ENCODE assay signal across 8 mouse cellular contexts in genomic region chr14:33250215-33250939, GRCm38 (mm10). TPM values are rescaled to one million over a fixed set of nuclear protein-coding genes. Genes with fewer than 3 reads are reported as not detected.
DNase-seq lines count a peak whose midpoint lies in the region; ATAC-seq and TF ChIP-seq lines count a peak whose summit lies in the region.

No protein-coding gene starts in this region.

- H3K9ac ChIP-seq in hindbrain, postnatal 0 days (replicated peaks; ENCODE audit: low read length) = no peak overlapping the region
- no peak overlapping the region for H3K9ac ChIP-seq in liver, embryonic 15.5 days
- H3K9ac ChIP-seq in neural tube, embryonic 11.5 days (ENCODE audit: low read length) = peak overlapping the region; percentile 45; the same call in 1 of the 2 replicates

- 0 out of 2 replicates have a peak, but pooled peaks have one; percentile 28 for ATAC-seq in frontal cortex, adult (ENCODE audit: low TSS enrichment)
- peak; percentile 46 for ATAC-seq in hindbrain, postnatal 0 days
- ATAC-seq in liver, embryonic 15.5 days (ENCODE audit: insufficient read depth) = no peak
- 0 out of 2 replicates have a peak, but pooled peaks have one; percentile 45 for ATAC-seq in neural tube, embryonic 11.5 days (ENCODE audit: insufficient read depth, low FRiP score, low TSS enrichment)

- H3K4me1 ChIP-seq in hindbrain, postnatal 0 days (ENCODE audit: insufficient read depth, low read length) = peaks cover 13% of the 10 kb centered on the region
- peaks cover 7% of the 10 kb centered on the region; the same call in 1 of the 2 replicates for H3K4me1 ChIP-seq in liver, embryonic 15.5 days (replicated peaks)
- H3K4me1 ChIP-seq in neural tube, embryonic 11.5 days (ENCODE audit: control insufficient read depth, insufficient read depth, low read length) = peaks cover 10% of the 10 kb centered on the region

- H3K4me3 ChIP-seq in hindbrain, postnatal 0 days (ENCODE audit: low read length) = peak overlapping the region; percentile 34
- H3K4me3 ChIP-seq in liver, embryonic 15.5 days (replicated peaks) = peak overlapping the region; percentile 29
- peak overlapping the region; percentile 33 for H3K4me3 ChIP-seq in neural tube, embryonic 11.5 days (ENCODE audit: low read depth, low read length)

- no peaks in the 10 kb centered on the region for H3K36me3 ChIP-seq in hindbrain, postnatal 0 days (ENCODE audit: insufficient read depth, low read length)
- H3K36me3 ChIP-seq in liver, embryonic 15.5 days (replicated peaks) = no peaks in the 10 kb centered on the region
- no peaks in the 10 kb centered on the region; the same call in 1 of the 2 replicates for H3K36me3 ChIP-seq in neural tube, embryonic 11.5 days (ENCODE audit: control insufficient read depth, insufficient read depth, low read length)

- DNase-seq in frontal cortex, postnatal 14 days (ENCODE audit: low spot score in 2 of 2) = no peak
- peak; percentile 29 to 52 for DNase-seq in cerebellum, postnatal 10 days
- DNase-seq in gastrocnemius, postnatal 10 days = peak; percentile 21
- DNase-seq in hindbrain, postnatal 0 days (ENCODE audit: low spot score) = peak; percentile 5
- DNase-seq in neural tube, embryonic 11.5 days (ENCODE audit: low spot score) = peak; percentile 66
- DNase-seq in c-Kit-positive CD71-positive TER-119-positive erythroid progenitor cells, embryonic 14.5 days (ENCODE audit: low spot score) = no peak

- no peaks in the 10 kb centered on the region for H3K27me3 ChIP-seq in hindbrain, postnatal 0 days (ENCODE audit: insufficient read depth, low read length)
- H3K27me3 ChIP-seq in liver, embryonic 15.5 days = peaks cover 24% of the 10 kb centered on the region
- H3K27me3 ChIP-seq in neural tube, embryonic 11.5 days (ENCODE audit: control insufficient read depth, insufficient read depth, low read length) = peaks cover 5% of the 10 kb centered on the region; the same call in 1 of the 2 replicates

- H3K27ac ChIP-seq in hindbrain, postnatal 0 days = no peak overlapping the region
- H3K27ac ChIP-seq in liver, embryonic 15.5 days (replicated peaks) = no peak overlapping the region
- no peak overlapping the region for H3K27ac ChIP-seq in neural tube, embryonic 11.5 days (ENCODE audit: low read depth, low read length)

- H3K4me2 ChIP-seq in hindbrain, postnatal 0 days (ENCODE audit: low read depth, low read length) = peak overlapping the region; percentile 74
- H3K4me2 ChIP-seq in liver, embryonic 15.5 days = peak overlapping the region; percentile 52
- peak overlapping the region; percentile 78 for H3K4me2 ChIP-seq in neural tube, embryonic 11.5 days (ENCODE audit: low read depth)

- WGBS in hindbrain, postnatal 0 days = 2% methylated on average over 30 of the region's 30 CpGs
- 7% methylated on average over 30 of the region's 30 CpGs for WGBS in liver, embryonic 15.5 days (ENCODE audit: insufficient replicate concordance)
- WGBS in neural tube, embryonic 11.5 days = under 1% methylated on average over 30 of the region's 30 CpGs

- TF ChIP-seq CTCF in hindbrain, postnatal 0 days (IDR thresholded peaks at IDR 0.05; ENCODE audit: low read depth) = no peak

- H3K9me3 ChIP-seq in hindbrain, postnatal 0 days (ENCODE audit: low read length) = no peaks in the 10 kb centered on the region
- H3K9me3 ChIP-seq in liver, embryonic 15.5 days (replicated peaks) = no peaks in the 10 kb centered on the region
- H3K9me3 ChIP-seq in neural tube, embryonic 11.5 days (ENCODE audit: control insufficient read depth, low read length) = no peaks in the 10 kb centered on the region

RNA-seq across cellular contexts. Expression of gene Arhgap22, which starts 36.6 kb away (rescaled TPM):
- total RNA-seq in gastrocnemius, postnatal 10 days (2021) = 1 to 10 TPM; 1.5 to 4.0 TPM
- total RNA-seq in hindbrain, postnatal 0 days (2014; rRNA removed) = 5.0 and 11.8 TPM in 2 replicates
- 4.2 and 4.4 TPM in 2 replicates for polyA plus RNA-seq in hindbrain, postnatal 0 days (2015; fragmentation: Nextera tagmentation; extraction: Ambion mirVana)
- 3.6 and 4.6 TPM in 2 replicates for polyA plus RNA-seq in liver, embryonic 15.5 days (2015; fragmentation: Nextera tagmentation; extraction: Ambion mirVana)
- 3.8 and 4.6 TPM in 2 replicates for polyA plus RNA-seq in neural tube, embryonic 11.5 days (2014; fragmentation: Nextera tagmentation; extraction: Ambion mirVana)

Comparison
In these comparisons a context has a peak if more than half of its experiments do, and no peak if none do; other contexts are left out.
1. DNase-seq: peak in cerebellum, postnatal 10 days (2 of 2), gastrocnemius, postnatal 10 days (single experiment), hindbrain, postnatal 0 days (single experiment) and neural tube, embryonic 11.5 days (single experiment); none in frontal cortex, postnatal 14 days (0 of 2) and c-Kit-positive CD71-positive TER-119-positive erythroid progenitor cells, embryonic 14.5 days (single experiment).
2. Peak in every context shown above with its lines, with median percentiles within 50 percentile points of each other: H3K4me2 ChIP-seq and H3K4me3 ChIP-seq.